Mouse (Mus musculus) stomach, postnatal 0 days (tissue): ENCODE measurements around the gene Fignl1.

Source experiments
- CTCF ChIP-seq: IDR thresholded peaks from 2 replicates; pipeline ENCODE4 v1.5.1; 2016; ENCODE audit warnings: antibody characterized with exemption, low read depth, mild to moderate bottlenecking, moderate library complexity
- EP300 ChIP-seq: optimal IDR thresholded peaks from 2 replicates; pipeline ENCODE3; 2016; ENCODE audit warnings: antibody characterized with exemption

GRCm38 (mm10) chr11:11824970-11825635 lies 16.3 kb upstream of the Fignl1 start:
- TF ChIP-seq CTCF, result no peak
- no peak for TF ChIP-seq EP300
